Mouse (Mus musculus) mammary gland, adult 2 months (tissue): ENCODE measurements around the gene Tmco3. TPM values are rescaled to one million over a fixed set of nuclear protein-coding genes. Genes with fewer than 3 reads are reported as not detected.

Experiments used
- polyA plus RNA-seq: library from polyadenylated mRNA; depleted of rRNA; stranded (reverse); fragments of >200 nt; gene quantifications from 2 replicates; pipeline ENCODE4 v1.2.3, GENCODE M21; 2012; ENCODE audit warnings: low replicate concordance; rRNA removed

The Tmco3 gene
- 26.0 and 41.1 TPM in 2 replicates for polyA plus RNA-seq

DNA sequence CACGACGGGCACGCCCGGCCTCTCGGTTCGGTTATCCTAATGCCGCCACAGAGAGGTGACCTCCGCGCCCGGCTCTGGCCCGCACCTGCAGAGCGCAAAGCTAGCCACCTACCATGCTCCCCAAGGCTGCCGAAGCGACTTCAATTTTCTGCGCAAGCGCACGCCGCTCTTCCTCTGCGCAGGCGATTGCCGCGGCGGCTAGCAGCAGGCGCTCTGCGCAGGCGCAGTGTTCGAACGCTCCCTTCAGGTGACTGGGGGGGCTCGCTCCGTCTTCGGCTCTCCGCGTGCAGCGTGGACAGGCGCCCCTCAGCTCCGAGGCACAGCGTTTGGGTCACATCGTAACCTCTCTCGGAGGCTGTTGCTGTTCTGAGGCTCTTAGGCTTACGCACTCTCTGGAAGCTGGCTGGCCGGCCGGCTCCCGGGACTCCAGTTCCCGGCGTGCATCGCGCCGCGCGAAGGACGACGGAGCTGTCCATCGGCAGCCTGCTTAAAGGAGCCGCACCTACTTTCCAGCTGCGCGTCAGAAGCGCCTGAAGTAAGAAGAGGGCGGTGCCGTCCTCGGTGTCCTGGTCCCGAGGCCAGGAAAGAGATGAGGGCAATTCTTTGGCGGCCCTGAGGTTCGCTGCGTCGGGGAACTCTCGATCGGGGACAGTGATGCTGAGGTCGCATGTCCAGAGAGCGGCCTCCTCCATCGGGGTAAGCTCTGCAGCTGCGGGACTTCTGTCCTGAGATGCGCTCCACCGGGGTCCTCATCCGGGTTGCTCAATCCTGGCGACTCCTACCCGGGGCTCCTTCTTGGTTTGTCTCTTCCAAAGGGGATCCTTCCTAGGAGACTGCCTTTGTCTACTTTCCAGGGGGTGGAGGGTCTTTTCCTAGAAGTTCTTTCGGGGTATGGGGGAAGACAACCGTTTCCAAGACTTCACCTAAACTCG is at the start of gene Tmco3, which contains the start of gene Dcun1d2:
Gene Tmco3 (plus strand): TSS at position 499 of the 932 bp plus-strand sequence.
Gene Dcun1d2 (minus strand): TSS at position 440 of the 932 bp plus-strand sequence.

GRCm38 (mm10) chr8:13254019-13254418 is 34.0 kb upstream of the Tmco3 start, which contains the start of gene Adprhl1:
Gene Adprhl1, minus strand, starts transcription at chr8:13254162.

GRCm38 (mm10) chr8:13338255-13338860 is 50.4 kb downstream of the Tmco3 start, which contains the start of gene Tfdp1:
Gene Tfdp1, plus strand, starts transcription at chr8:13338751.

Other genes with a start within 250 kb of the Tmco3 start
- 0.04 and 1.2 TPM in 2 replicates for gene Proz, start 227.3 kb upstream of the Tmco3 start, polyA plus RNA-seq
- gene Pcid2, start 182.7 kb upstream of the Tmco3 start, polyA plus RNA-seq: 21.4 and 25.1 TPM in 2 replicates
- 36.6 and 48.9 TPM in 2 replicates for gene Cul4a, start 182.6 kb upstream of the Tmco3 start, polyA plus RNA-seq
- gene Lamp1, start 129.0 kb upstream of the Tmco3 start, polyA plus RNA-seq: 448 and 578 TPM in 2 replicates
- gene Grtp1, start 87.6 kb upstream of the Tmco3 start, polyA plus RNA-seq: 7.1 and 16.2 TPM in 2 replicates
- 0.53 and 2.8 TPM in 2 replicates for gene Adprhl1, start 34.0 kb upstream of the Tmco3 start, polyA plus RNA-seq
- 17.8 and 34.9 TPM in 2 replicates for gene Dcun1d2, start 59 bp upstream of the Tmco3 start, polyA plus RNA-seq
- gene Tfdp1, start 50.6 kb downstream of the Tmco3 start, polyA plus RNA-seq: 22.0 and 39.2 TPM in 2 replicates
- gene Atp4b, start 108.6 kb downstream of the Tmco3 start, polyA plus RNA-seq: 0.82 and 1.3 TPM in 2 replicates
- 0.01 TPM in 1 of 2 replicates, not detected in the other for gene Grk1, start 116.9 kb downstream of the Tmco3 start, polyA plus RNA-seq
- gene Tmem255b, start 147.0 kb downstream of the Tmco3 start, polyA plus RNA-seq: 15.5 and 19.5 TPM in 2 replicates
- gene Gas6, start 206.3 kb downstream of the Tmco3 start, polyA plus RNA-seq: 194 and 224 TPM in 2 replicates